Mouse (Mus musculus) inflammation-experienced regulatory T-cells, adult 6 months (primary cell): ENCODE data around the gene Cnpy1. TPM values are rescaled to one million over a fixed set of nuclear protein-coding genes. Genes with fewer than 3 reads are reported as not detected.

ENCODE experiments used
- ATAC-seq: one replicate; pipeline ENCODE4 v1.8.0; 2017
- polyA plus RNA-seq, 3 experiments: library from polyadenylated mRNA; unstranded; fragments of 100-300 nt; shearing (Covaris generic); gene quantifications; one replicate each; pipeline ENCODE4 v1.2.1; 2017

The Cnpy1 gene
- polyA plus RNA-seq, 3 experiments from 2014 or later: not detected

DNA sequence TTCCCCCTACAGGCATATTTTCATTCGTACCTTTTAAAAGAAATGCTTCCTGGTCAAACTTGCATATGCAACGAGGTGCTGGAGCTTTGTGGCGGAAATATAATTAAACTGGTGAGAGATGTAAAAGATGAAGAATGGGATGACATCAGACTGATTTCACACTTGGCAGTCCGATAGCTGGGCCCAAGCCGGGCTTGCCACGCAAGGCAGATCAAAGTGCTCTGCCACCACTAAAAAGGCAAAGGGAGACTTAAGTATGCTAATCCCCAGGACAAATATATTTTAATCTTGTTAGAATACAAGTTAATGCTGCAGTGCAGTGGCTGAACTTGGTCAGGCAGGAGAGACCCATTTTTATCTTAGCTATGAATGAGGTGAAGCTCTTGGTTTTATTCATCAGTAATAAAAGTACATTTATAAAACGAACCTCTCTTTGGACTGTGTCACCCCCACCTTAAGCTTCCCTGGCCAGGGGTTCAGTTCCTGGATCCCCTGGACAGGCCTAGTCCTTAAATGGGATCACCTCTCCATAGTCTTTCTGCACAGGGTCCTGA is 66.3 kb downstream of the Cnpy1 start:
- ATAC-seq: no peak

- ATAC-seq: no peak
These were observed 67.3 kb downstream of the Cnpy1 start for GRCm38 (mm10) chr5:28178322-28178721.

- no peak for ATAC-seq
These were observed 69.0 kb downstream of the Cnpy1 start for GRCm38 (mm10) chr5:28176585-28176984.

- no peak for ATAC-seq
These were observed 69.6 kb downstream of the Cnpy1 start for GRCm38 (mm10) chr5:28176023-28176422.

GRCm38 (mm10) chr5:28175570-28175919 is 70.1 kb downstream of the Cnpy1 start:
- ATAC-seq: no peak

DNA sequence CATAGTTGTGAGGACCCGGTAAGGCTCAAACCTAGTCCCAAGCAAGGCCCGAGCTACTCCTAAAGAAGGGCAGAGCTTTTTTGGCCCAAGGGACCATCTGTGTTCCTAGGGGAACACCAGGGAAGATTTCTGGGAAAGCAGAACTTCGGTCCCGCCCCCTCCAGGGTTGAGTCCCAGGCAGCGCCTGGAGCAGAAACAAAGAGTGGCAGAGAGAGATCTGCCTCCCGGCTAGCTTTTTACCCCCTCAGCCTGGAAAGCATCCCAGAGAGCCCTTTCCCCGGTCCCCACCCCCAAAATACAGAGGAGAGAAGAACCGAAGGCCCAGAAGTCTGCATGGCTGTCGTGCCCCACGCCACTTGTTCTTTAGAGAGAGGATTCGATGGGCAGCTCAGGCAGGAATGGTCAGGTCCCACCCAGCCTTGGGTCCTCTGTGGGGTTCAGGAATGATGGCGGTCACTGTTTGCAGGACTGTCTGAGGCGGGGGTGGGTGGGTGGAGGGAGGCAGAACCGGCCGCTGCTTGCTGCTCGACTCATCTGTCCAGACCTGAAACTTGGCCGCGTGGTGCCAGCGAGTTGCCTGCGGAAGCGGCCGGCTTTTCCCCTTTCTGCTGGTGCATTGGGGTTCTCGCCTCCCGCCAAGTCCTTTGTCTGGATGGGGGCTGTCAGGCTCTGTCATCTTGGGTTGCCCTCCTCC is 70.6 kb downstream of the Cnpy1 start:
- no peak for ATAC-seq

- ATAC-seq: no peak
These were observed 71.5 kb downstream of the Cnpy1 start for GRCm38 (mm10) chr5:28174086-28174485.

GRCm38 (mm10) chr5:28173674-28174073 is 71.9 kb downstream of the Cnpy1 start:
- no peak for ATAC-seq

DNA sequence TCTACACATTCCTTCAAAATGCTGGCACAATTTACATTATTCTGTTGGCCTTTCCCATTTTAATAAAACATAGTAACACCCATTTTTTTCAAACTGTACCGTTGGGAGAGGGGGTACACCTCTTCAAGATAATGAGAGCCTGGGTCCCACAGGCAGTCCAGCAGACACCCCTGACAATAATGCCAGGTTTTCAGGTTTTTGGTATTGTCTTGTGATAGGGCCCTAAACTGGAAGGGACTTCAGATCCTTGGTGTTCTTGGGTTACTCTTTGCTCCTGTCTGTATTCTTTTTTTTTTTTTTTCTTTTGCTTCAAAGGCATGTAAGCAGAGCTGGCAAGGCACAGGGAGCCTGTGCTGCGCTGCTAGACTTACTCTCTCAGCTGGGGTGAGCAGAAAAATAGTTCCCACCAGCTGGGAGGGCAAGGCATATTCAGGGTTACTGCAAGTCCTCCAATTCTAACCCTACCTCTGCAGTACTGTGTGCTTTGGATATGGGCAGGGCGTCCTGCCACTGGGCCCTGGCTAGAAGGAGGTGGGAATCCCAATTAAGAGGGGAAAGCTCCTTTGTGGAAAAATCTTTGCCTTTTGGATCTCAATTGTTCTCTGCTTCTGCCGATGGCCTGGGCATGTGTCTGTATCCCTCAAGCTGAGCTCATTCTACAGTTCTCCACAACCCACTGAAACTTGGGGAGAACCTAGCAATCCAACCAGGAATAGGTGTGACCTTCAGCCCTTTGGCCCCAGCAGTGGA is 72.5 kb downstream of the Cnpy1 start:
- no peak for ATAC-seq

DNA sequence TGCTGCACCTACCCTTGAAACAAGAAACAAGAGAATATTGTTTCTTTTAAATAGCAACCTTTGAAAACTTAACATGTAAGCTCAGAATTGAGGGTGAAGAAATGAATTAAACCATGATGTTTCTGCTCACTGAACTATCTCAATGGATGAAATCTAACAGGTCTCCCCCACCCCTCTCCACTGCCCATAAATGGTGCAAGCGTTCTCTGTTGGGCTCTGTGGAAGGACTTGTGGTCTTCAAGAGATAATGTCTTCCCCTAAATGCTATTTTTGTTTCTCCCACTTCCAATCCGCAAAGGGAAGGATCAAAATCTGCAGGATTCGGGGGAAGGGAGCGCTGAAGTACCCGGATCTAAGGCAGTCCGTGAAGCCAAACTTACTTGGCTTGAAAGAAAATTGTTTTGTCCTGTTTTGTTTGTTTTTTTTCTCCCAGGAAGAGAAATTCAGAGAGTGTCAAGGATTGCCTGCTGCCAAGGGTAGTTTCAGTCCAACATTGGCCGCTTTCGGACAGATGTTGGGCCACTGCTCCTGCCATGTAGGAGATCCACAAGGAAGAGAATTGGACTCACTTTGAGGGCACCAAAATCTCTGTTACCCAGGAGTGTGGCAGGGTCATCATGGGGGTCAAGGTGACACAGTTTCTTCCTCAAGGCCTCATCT is 73.2 kb downstream of the Cnpy1 start:
- ATAC-seq: no peak

DNA sequence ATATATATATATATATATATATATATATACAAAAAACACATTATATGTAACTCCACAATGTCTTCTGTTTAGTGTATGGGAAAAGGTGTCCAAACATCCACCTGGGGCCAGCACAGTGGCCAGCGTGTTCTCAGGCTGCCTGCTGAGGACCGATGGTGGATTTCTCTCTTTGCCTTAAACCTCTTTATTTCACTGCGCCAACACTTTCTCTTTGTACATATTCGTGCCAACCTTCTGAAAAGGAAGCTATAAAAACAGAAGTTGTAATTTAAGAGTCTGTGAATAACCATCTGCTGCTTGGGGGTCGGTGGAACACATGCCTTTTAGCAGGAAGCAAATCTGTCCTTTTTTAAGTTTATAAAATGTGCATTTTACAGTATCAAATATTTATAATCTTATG is 73.9 kb downstream of the Cnpy1 start:
- ATAC-seq: no peak

GRCm38 (mm10) chr5:28170892-28171291 is 74.7 kb downstream of the Cnpy1 start:
- no peak for ATAC-seq

GRCm38 (mm10) chr5:28170081-28170480 is 75.5 kb downstream of the Cnpy1 start:
- no peak for ATAC-seq

DNA sequence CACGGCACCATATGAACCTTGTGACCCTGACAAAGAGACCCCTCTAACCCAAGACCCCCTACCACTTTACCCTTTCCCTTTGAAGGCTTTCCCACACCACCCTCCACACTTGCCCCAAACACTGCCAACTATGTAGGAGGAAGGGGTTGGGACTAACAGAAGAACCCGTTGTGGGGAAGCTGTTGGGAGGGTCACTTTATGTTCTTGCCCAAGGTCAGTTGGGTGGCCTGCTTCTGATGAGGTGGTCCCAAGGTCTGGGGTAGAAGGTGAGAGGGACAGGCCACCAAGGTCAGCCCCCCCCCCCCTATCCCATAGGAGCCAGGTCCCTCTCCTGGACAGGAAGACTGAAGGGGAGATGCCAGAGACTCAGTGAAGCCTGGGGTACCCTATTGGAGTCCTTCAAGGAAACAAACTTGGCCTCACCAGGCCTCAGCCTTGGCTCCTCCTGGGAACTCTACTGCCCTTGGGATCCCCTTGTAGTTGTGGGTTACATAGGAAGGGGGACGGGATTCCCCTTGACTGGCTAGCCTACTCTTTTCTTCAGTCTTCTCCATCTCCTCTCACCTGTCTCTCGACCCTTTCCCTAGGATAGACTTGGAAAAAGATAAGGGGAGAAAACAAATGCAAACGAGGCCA is 76.3 kb downstream of the Cnpy1 start:
- no peak for ATAC-seq

DNA sequence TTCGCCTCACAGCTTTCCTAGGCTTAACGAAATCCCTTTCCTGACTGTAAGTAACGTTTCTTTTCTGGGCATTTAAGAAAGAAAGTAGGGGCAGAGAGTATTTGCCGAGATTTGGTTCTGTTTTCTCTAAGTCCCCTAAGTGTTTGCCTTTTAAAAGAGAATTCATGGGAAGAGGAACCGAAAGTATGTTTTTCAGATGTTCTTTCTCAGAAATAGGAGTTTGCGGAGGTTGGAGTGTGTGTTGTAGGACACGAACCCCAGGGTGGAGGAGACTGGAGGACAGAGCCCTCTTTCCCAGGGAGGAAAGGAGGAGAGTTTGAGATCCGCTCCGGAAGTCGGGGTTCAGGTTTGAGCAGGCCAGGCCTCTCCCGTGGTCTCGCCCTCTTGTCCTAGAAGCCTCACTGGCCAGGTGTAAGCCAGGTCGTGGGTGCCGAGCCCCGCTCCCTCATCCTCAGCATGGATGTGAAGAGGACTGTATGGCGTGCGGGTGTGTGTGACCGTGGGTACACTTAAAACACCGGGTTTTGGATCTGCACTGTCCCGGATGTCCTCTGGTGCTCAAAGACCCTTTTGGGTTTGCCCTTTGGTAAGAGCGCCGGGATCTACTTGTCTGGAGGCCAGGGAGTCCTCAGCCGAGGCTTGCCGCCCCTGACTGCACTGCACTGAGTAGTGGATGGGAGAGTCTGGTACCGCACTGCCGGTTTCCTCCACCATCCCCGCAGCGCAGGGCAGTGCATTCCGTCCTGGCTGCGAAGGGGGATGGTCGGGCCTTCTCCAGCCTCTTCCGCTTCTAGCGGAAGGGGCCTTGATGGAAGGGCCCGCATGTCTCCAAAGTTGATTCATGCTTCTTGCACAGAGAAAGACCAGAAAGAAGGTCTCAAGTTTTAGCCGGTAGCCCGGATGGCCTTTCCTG is 77.1 kb downstream of the Cnpy1 start:
- ATAC-seq: no peak

- ATAC-seq: no peak
These were observed 77.9 kb downstream of the Cnpy1 start for GRCm38 (mm10) chr5:28167611-28168252.

DNA sequence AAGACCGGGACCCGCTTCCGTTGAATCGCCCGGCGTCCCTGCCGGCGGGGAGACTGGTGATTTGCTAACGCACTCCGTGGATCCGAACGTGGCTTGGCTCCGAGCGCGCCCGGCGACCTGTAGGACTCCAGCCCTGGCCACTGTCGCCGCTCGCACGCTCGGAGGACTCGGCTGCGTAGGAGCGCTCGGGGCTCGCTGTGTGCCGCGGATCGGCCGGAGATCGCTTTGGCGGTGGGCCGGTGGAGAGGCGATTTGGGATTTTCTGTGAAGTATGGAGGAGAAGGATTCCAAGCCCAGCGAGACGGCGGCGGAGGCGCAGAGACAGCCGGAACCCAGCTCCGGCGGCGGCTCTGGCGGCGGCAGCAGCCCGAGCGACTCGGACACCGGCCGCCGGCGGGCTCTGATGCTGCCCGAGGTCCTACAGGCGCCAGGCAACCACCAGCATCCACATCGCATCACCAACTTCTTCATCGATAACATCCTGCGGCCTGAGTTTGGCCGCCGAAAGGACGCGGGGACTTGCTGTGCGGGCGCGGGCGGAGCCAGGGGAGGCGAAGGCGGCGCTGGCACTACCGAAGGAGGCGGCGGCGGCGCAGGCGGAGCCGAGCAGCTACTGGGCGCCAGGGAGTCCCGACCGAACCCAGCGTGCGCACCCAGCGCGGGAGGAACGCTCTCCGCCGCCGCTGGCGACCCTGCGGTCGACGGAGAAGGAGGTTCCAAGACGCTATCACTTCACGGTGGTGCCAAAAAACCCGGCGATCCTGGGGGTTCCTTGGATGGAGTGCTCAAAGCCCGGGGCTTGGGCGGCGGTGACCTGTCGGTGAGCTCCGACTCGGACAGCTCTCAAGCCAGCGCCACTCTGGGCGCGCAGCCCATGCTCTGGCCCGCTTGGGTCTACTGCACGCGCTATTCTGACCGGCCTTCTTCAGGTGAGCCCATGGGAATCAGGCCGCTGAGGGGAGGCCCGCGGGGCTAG is 79.1 kb downstream of the Cnpy1 start:
- ATAC-seq: no peak

GRCm38 (mm10) chr5:28165358-28166255 is 80.0 kb downstream of the Cnpy1 start, which contains the start of gene En2:
Gene En2, plus strand, starts transcription at chr5:28165694.
- no peak for ATAC-seq

DNA sequence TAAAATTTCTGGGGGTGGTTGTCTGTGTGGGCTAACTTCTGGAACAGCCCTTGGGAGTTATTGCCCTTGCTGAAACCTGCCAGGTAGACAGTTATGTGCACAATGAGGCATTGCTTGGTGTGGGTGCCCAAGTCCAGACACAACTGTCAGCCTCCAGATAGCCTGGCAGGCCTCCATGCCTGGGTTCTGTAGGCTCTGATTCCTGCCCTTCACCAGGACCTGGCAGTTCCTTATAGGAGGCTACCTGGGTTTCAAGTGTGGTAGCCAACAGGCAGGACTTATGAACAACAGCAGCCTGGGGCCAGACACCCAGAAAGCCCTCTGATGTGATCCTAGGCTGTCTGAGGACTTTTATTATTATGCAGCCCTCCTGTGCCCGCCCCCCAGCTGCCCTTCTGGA is 81.7 kb downstream of the Cnpy1 start:
- ATAC-seq: no peak
